Mouse (Mus musculus) heart, adult 2 months (tissue): ENCODE measurements at regions not wholly inside any gene's neighbourhood (a gene's known extent, or its start where the extent isn't known, plus 50 kb on each side); places are given as distances from the start of the nearest gene placed in this dataset.

Source experiments
- EP300 ChIP-seq: fragments of 200-500 bp; IDR thresholded peaks from 2 replicates; pipeline ENCODE4 v1.6.1; 2011; ENCODE audit warnings: low read depth, low read length, control low read depth; ENCODE audit not compliant: insufficient read depth
- POLR2A ChIP-seq: fragments of 200-500 bp; IDR thresholded peaks from 2 replicates; pipeline ENCODE4 v1.6.1; 2011; ENCODE audit warnings: mild to moderate bottlenecking, low read depth, low read length, control low read depth; ENCODE audit not compliant: insufficient read depth

- TF ChIP-seq POLR2A, result no peak
- TF ChIP-seq EP300, result no peak
Observed at GRCm38 (mm10) chr14:105501792-105502632, 243.6 kb downstream of the Ndfip2 start.
